Mouse (Mus musculus) layer of hippocampus, adult 11-12 months (tissue): ENCODE measurements around the gene Tspear.
"Not testable (repeated sequence)": the region's sequence is repeated elsewhere in the genome, so short reads cannot be mapped to it uniquely, and the experiment has no call there.

Experiments used
- DNase-seq: peaks from one replicate; pipeline ENCODE4 v3.0.0; 2022; ENCODE audit warnings: low spot score

The Tspear gene

DNA sequence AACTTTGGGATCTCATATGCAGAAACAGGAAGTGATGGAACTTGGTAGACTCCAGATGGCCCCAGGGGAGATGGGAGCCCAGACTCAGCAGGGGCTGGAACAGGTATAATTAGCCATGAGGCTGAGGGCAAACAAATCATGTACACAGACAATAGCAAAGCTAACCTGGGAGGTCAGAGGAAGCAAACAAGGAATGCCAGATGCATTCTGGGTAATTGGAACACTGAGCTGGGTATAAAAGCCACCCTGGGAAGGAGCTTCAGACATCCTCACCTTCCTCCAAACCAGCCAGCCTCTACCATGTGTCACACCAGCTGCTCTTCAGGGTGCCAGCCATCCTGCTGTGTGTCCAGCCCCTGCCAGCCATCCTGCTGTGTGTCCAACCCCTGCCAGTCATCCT, 24.8 kb downstream of the Tspear start, which contains the start of gene Gm10024:
Gm10024 (plus strand) TSS at position 301 of the 400 bp plus-strand sequence.
- not testable (repeated sequence) for DNase-seq

DNA sequence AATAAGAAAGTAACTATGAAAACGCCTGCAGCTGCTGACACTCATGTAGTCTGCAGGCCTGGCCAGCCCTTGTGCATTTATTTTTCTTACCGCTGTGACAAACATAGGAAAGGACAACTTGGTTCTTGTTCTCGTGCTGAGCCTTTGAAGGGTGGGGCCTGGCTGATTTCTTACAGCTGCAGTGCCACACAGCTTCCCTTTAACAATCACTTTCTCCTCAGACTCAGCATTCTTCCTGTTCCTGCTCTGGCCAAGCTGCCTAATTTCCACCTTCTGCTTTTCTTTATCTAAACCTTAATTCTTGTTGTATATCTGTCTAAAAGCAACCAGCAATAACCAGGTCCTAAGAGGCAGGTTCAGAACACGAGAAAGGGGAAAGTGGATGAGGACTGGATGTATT, 27.4 kb downstream of the Tspear start:
- DNase-seq: no peak

DNA sequence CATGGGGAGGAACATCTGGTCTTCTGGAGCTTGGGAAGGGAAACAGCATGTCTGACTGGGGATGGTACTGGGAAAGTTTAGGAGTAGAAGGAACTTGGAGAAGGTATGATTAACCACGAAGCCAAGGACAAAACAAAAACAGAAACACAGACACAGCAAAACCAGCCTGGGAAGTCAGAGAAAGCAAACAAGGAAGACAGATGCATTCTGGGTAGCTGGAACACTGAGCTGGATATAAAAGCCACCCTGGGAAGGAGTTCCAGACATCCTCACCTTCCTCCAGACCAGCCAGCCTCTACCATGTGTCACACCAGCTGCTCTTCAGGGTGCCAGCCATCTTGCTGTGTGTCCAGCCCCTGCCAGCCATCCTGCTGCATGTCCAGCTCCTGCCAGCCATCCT, 29.1 kb downstream of the Tspear start, which contains the start of gene Gm10142:
Gm10142 (plus strand) TSS at position 301 of the 400 bp plus-strand sequence.
- no peak for DNase-seq

DNA sequence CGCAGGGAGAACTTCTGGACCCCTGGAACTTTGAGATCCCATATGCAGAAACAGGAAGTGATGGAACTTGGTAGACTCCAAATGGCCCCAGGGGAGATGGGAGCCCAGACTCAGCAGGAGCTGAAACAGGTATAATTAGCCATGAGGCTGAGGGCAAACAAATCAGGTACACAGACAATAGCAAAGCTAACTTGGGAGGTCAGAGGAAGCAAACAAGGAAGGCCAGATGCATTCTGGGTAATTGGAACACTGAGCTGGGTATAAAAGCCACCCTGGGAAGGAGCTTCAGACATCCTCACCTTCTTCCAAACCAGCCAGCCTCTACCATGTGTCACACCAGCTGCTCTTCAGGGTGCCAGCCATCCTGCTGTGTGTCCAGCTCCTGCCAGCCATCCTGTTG, 33.9 kb downstream of the Tspear start, which contains the start of gene Krtap12-1:
Krtap12-1 (plus strand) TSS at position 301 of the 400 bp plus-strand sequence.
- DNase-seq: not testable (repeated sequence)

DNA sequence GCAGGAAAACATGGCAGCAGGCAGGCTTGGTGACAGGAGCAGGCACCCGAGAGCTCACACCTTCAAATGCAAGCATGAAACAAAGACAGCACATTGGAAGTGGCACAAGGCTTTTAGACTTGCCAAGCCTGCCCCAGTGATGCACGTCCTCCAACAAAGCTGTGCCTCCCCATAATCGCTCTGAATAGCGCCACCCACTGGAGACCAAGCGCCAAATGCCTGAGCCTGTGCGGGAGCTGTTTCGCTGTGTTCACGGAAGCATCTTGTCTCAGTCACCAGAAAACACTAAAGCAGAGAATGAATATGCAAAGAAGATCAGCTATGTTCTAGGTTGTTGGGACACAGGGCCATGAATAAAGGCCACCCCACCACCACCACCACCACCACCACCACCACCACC, 38.5 kb downstream of the Tspear start:
- no peak for DNase-seq

GRCm38 (mm10) chr10:77726186-77726585, 39.8 kb downstream of the Tspear start, which contains the start of gene Gm10100:
TSS of gene Gm10100 (plus strand) at chr10:77726486.
- DNase-seq: no peak

DNA sequence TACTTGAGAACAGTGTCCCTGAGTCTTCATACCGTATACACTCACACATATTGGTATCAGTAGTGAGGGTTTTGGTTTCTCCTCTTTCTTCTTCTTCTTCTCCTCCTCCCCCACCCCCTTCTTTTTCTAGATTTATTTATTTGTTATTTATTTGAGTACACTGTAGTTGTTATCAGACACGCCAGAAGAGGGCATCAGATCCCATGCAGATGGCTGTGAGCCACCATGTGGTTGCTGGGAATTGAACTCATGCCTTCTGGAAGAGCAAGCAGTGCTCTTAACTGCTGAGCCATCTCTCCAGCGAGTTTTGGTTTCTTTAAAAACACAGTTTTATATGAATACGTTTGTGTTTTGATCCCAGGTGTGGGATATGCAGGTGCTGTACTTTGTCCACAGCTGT, 41.9 kb downstream of the Tspear start:
- no peak for DNase-seq

GRCm38 (mm10) chr10:77729241-77729640, 42.9 kb downstream of the Tspear start:
- DNase-seq: no peak

DNA sequence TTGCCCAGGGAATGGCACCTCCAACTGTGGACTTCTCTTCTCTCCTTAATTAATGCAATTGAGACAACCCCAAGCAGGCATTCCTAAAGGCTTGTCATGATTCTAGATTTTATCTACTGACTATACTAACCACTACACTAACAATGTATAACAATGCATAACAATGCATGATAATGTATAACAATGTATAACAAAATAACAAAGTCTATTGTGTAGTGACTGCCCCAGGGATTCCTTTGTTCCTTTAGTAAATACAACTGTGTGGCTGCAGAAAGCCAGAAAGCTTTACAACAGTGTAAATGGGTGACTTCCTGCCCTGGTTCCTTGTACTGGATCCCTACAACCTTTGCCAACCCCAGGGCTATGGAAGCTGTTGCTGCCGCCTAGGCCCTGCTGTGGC, 49.6 kb downstream of the Tspear start:
- no peak for DNase-seq

DNA sequence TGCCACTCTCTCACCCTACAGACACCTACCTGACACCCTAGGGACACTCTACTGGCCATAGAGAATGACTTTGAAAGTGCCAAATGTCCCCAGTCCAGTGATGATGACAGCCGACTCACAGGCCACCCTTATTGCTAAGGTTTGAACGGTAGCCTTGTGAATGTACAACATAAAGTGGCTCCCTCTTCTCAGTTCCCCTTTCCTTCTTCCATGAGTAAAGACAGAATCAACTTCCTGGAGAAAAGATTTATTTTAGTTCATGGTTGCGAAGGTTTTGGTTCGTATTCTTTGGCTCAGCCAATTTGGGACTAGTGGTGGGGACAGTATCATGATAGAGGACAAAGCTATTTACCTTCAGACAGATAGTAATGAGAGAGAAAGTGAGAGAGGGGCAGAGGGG, 52.6 kb downstream of the Tspear start:
- DNase-seq: no peak

DNA sequence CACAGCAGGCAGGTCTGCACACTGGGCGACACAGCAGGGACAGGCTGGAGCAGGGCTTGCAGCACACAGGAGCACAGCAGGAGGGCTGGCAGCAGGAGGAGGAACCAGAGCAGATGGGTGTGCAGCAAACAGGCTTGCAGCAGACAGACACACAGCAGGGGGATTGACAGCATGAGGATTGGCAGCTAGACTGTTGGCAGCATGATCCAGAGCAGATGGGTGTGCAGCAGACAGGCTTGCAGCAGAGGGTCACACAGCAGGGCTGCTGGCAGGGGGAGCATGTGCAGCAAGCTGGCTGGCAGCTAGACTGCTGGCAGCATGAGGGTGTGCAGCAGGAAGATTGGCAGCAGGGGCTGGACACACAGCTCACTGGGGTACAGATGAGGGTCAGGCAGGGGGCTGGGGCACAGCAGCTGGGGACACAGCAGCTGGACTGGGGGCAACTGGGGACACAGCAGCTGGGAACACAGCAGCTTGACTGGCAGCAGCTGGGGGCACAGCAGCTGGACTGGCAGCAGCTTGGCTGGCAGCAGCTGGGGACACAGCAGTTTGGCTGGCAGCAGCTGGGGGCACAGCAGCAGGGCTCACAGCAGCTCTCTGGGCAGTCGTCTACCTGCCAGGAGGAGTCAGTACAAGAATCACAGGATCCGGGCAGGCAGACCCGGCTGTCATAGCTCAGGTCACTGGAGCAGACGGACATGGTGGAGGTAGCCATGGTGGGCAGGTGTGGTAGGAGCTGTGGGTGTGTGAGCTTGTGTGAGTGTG, 55.7 kb downstream of the Tspear start, which contains the start of gene Gm18596:
Gm18596 (minus strand) TSS at position 715 of the 765 bp plus-strand sequence.
- DNase-seq: not testable (repeated sequence)

DNA sequence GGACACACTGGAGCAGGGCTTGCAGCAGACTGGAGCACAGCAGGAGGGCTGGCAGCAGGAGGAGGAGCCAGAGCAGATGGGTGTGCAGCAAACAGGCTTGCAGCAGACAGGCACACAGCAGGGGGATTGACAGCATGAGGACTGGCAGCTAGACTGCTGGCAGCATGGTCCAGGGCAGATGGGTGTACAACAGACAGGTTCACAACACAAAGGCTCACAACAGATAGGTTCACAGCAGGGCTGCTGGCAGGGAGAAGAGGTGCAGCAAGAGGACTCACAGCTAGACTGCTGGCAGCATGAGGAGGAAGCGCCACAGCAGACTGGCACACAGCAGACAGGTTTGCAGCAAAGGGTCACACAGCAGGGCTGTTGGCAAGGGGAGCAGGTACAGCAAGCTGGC, 64.3 kb downstream of the Tspear start:
- DNase-seq: not testable (repeated sequence)

- not testable (repeated sequence) for DNase-seq
These were observed 64.9 kb downstream of the Tspear start, which contains the start of gene Gm9736 for GRCm38 (mm10) chr10:77751254-77751653. TSS of gene Gm9736 (minus strand) at chr10:77751354.

GRCm38 (mm10) chr10:77752312-77752711, 65.9 kb downstream of the Tspear start:
- DNase-seq: not testable (repeated sequence)

- no peak for DNase-seq
These were observed 67.1 kb downstream of the Tspear start for GRCm38 (mm10) chr10:77753448-77753847.

- not testable (repeated sequence) for DNase-seq
These were observed 73.2 kb downstream of the Tspear start, which contains the start of gene Gm3233 for GRCm38 (mm10) chr10:77759582-77759981. TSS of gene Gm3233 (minus strand) at chr10:77759682.

GRCm38 (mm10) chr10:77769727-77770126, 83.4 kb downstream of the Tspear start:
- no peak for DNase-seq

DNA sequence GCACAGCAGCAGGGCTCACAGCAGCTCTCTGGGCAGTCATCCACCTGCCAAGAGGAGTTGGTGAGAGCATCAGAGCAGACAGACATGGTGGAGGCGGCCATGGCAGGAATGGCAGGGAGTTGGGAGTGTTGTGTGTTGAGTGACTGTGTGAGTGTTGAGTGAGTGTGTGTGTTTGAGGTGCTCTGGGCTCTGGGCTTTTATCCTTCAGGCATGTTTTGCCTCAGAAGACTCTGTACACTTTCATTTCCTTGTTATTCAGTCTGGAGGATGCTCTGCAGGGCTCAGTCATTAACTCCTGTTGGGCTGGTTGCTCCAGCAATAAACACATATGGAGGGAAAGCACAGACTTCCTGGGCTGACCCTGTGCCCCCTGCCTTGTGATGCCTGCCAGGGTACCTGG, 84.9 kb downstream of the Tspear start, which contains the start of gene Gm3238:
Gm3238 (minus strand) TSS at position 101 of the 400 bp plus-strand sequence.
- DNase-seq: not testable (repeated sequence)

- DNase-seq: not testable (repeated sequence)
These were observed 85.8 kb downstream of the Tspear start for GRCm38 (mm10) chr10:77772142-77772541.

GRCm38 (mm10) chr10:77776844-77777243, 90.5 kb downstream of the Tspear start, which contains the start of gene Gm7138:
TSS of gene Gm7138 (minus strand) at chr10:77776944.
- not testable (repeated sequence) for DNase-seq

DNA sequence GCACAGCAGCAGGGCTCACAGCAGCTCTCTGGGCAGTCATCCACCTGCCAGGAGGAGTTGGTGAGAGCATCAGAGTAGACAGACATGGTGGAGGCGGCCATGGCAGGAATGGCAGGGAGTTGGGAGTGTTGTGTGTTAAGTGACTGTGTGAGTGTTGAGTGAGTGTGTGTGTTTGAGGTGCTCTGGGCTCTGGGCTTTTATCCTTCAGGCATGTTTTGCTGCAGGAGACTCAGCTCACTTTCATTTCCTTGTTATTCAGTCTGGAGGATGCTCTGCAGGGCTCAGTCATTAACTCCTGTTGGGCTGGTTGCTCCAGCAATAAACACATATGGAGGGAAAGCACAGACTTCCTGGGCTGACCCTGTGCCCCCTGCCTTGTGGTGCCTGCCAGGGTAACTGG, 96.1 kb downstream of the Tspear start, which contains the start of gene Gm3250:
Gm3250 (minus strand) TSS at position 101 of the 400 bp plus-strand sequence.
- not testable (repeated sequence) for DNase-seq

DNA sequence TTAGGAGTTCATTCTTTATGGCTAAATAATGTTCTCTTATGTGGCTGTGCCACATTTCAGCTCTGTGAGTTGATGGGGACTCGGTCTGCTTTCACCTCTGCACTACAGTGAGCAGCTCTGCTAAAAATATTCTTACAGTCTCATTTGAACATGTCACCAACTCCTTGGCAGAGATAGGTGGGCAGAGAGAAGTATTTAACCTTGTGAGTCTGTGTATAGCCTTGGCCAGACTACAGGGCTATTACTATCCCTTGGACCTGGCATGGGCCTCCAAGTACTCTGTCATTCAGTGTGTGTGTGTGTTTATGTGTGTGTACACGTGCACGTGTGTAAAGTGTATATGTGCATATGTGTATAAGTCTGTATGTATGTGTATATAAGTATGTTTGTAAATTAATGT, 97.0 kb downstream of the Tspear start:
- not testable (repeated sequence) for DNase-seq

GRCm38 (mm10) chr10:77787876-77788275, 101.5 kb downstream of the Tspear start, which contains the start of gene Gm7137:
TSS of gene Gm7137 (minus strand) at chr10:77788200.
- DNase-seq: not testable (repeated sequence)
